Mouse (Mus musculus) pancreas, adult 10 weeks (tissue): ENCODE results near the gene Ppip5k1. TPM values are rescaled to one million over a fixed set of nuclear protein-coding genes. Genes with fewer than 3 reads are reported as not detected.

ENCODE experiments used
- polyA plus RNA-seq: library from polyadenylated mRNA; stranded (reverse); fragments of 350-450 nt; fragmentation: Illumina TruSeq; extraction: RNeasy Lipid Tissue Mini Kit (QIAGEN cat#74804); gene quantifications from one replicate; pipeline ENCODE4 v1.2.3, GENCODE M21; 2015; ENCODE audit warnings: low read depth, low replicate concordance; ENCODE audit not compliant: insufficient read depth

The Ppip5k1 gene
- polyA plus RNA-seq, result 6.6 TPM

GRCm38 (mm10) chr2:121354820-121355592, at the start of gene Ppip5k1:
TSS of gene Ppip5k1 (minus strand) at chr2:121355396.

GRCm38 (mm10) chr2:121386961-121387575, 31.9 kb upstream of the Ppip5k1 start, which contains the start of gene Strc:
TSS of gene Strc (minus strand) at chr2:121387168.

GRCm38 (mm10) chr2:121357494-121357893, 2.3 kb upstream of the Ppip5k1 start, which contains the start of gene Ckmt1:
TSS of gene Ckmt1 (plus strand) at chr2:121357714.

GRCm38 (mm10) chr2:121288901-121289729, 66.1 kb downstream of the Ppip5k1 start, which contains the start of gene Map1a:
TSS of gene Map1a (plus strand) at chr2:121289600.

GRCm38 (mm10) chr2:121271236-121271927, 83.8 kb downstream of the Ppip5k1 start, which contains the start of gene Trp53bp1:
TSS of gene Trp53bp1 (minus strand) at chr2:121271407.

Other genes with a start within 250 kb of the Ppip5k1 start
- not detected for gene Tgm7, start 245.6 kb downstream of the Ppip5k1 start, polyA plus RNA-seq
- gene Adal, start 215.0 kb downstream of the Ppip5k1 start, polyA plus RNA-seq, result 4.0 TPM
- gene Lcmt2, start 214.7 kb downstream of the Ppip5k1 start, polyA plus RNA-seq, result 2.0 TPM
- gene Tubgcp4, start 184.7 kb downstream of the Ppip5k1 start, polyA plus RNA-seq, result 8.5 TPM
- gene Zscan29, start 184.3 kb downstream of the Ppip5k1 start, polyA plus RNA-seq, result 4.1 TPM
- 18.3 TPM for gene Trp53bp1, start 84.0 kb downstream of the Ppip5k1 start, polyA plus RNA-seq
- gene Map1a, start 65.8 kb downstream of the Ppip5k1 start, polyA plus RNA-seq, result 3.7 TPM
- gene Ckmt1, start 2.3 kb upstream of the Ppip5k1 start, polyA plus RNA-seq, result 9.1 TPM
- gene Strc, start 31.8 kb upstream of the Ppip5k1 start, polyA plus RNA-seq, result not detected
- 94.6 TPM for gene Pdia3, start 58.4 kb upstream of the Ppip5k1 start, polyA plus RNA-seq
- 1.4 TPM for gene Catsper2, start 58.4 kb upstream of the Ppip5k1 start, polyA plus RNA-seq
- gene Ell3, start 88.9 kb upstream of the Ppip5k1 start, polyA plus RNA-seq, result not detected
- gene Serf2, start 93.8 kb upstream of the Ppip5k1 start, polyA plus RNA-seq, result 99.5 TPM
- 26.5 TPM for gene Hypk, start 97.9 kb upstream of the Ppip5k1 start, polyA plus RNA-seq
- not detected for gene Serinc4, start 101.4 kb upstream of the Ppip5k1 start, polyA plus RNA-seq
- gene Mfap1b, start 118.7 kb upstream of the Ppip5k1 start, polyA plus RNA-seq, result 7.2 TPM
- gene Mfap1a, start 151.3 kb upstream of the Ppip5k1 start, polyA plus RNA-seq, result 8.4 TPM
- 1.3 TPM for gene Wdr76, start 151.3 kb upstream of the Ppip5k1 start, polyA plus RNA-seq